Mouse (Mus musculus) embryonic facial prominence, embryonic 15.5 days (tissue): ENCODE measurements around the gene Bcl10. TPM values are rescaled to one million over a fixed set of nuclear protein-coding genes. Genes with fewer than 3 reads are reported as not detected.
A peak's percentile ranks its signal among the peaks of the same experiment; 100 is the strongest.
"Not testable (repeated sequence)": the region's sequence is repeated elsewhere in the genome, so short reads cannot be mapped to it uniquely, and the experiment has no call there.

Experiments used
- ATAC-seq: fragments of 200-750 bp; cut with Nextera tagmentation; 2 replicates; pipeline ENCODE4 v1.8.0; 2017; ENCODE audit warnings: low read depth, moderate TSS enrichment; ENCODE audit not compliant: insufficient number of reproducible peaks, low FRiP score, low TSS enrichment
- H3K27ac ChIP-seq: fragments of 300-500 bp; sonication (generic); replicated peaks from 2 replicates; pipeline ENCODE4 v1.5.1; 2015; ENCODE audit warnings: mild to moderate bottlenecking, inconsistent platforms
- H3K27me3 ChIP-seq: fragments of 300-500 bp; sonication (generic); 2 replicates; pipeline ENCODE4 v1.6.1; 2015; ENCODE audit warnings: inconsistent platforms
- H3K36me3 ChIP-seq: fragments of 300-500 bp; sonication (generic); 2 replicates; pipeline ENCODE4 v1.6.1; 2015; ENCODE audit warnings: mild to moderate bottlenecking, inconsistent platforms
- H3K4me1 ChIP-seq: fragments of 300-500 bp; sonication (generic); 2 replicates; pipeline ENCODE4 v1.6.1; 2015; ENCODE audit warnings: inconsistent platforms
- H3K4me2 ChIP-seq: fragments of 300-500 bp; sonication (generic); replicated peaks from 2 replicates; pipeline ENCODE4 v1.6.1; 2015; ENCODE audit warnings: mild to moderate bottlenecking, inconsistent platforms
- H3K4me3 ChIP-seq: fragments of 300-500 bp; sonication (generic); replicated peaks from 2 replicates; pipeline ENCODE4 v1.5.1; 2015; ENCODE audit warnings: mild to moderate bottlenecking, inconsistent platforms
- H3K9ac ChIP-seq: fragments of 300-500 bp; sonication (generic); 2 replicates; pipeline ENCODE4 v1.6.1; 2015; ENCODE audit warnings: inconsistent platforms
- H3K9me3 ChIP-seq: fragments of 300-500 bp; sonication (generic); replicated peaks from 2 replicates; pipeline ENCODE4 v1.6.1; 2016; ENCODE audit warnings: inconsistent platforms
- WGBS: fragments of 180-500 bp; shearing (Covaris S2); methylation state at CpG from one replicate; pipeline ENCODE4 v1.1.7; 2015; 5-methylcytosine and 5-hydroxymethylcytosine counted together
- polyA plus RNA-seq: library from polyadenylated mRNA; unstranded; fragments of >200 nt; fragmentation: Nextera tagmentation; extraction: Ambion mirVana; gene quantifications from 2 replicates; pipeline ENCODE4 v1.2.1, GENCODE M21; 2015

The Bcl10 gene
- 50.1 and 51.8 TPM in 2 replicates for polyA plus RNA-seq

- Histone ChIP-seq H3K4me3 (peak within 1 kb of the TSS; percentile 84), H3K4me1 (peaks cover 13% of the 10 kb centered on the region), H3K27me3 (no peaks in the 10 kb centered on the region), H3K4me2 (peak within 1 kb of the TSS; percentile 49), H3K27ac (peak within 1 kb of the TSS; percentile 94), H3K9ac (no peak within 1 kb of the TSS), H3K36me3 (no peaks in the 10 kb centered on the region), H3K9me3 (no peaks in the 10 kb centered on the region)
- WGBS, result 34% methylated on average over 11 of the region's 11 CpGs
- ATAC-seq, result no peak
These were observed at the start of gene Bcl10 for GRCm38 (mm10) chr3:145922019-145922854. Gene Bcl10 (plus strand): TSS chr3:145922804.

GRCm38 (mm10) chr3:145873271-145873670 is 49.3 kb upstream of the Bcl10 start:
- Histone ChIP-seq H3K9me3 (no peaks in the 10 kb centered on the region), H3K27me3 (no peaks in the 10 kb centered on the region), H3K4me1 (no peaks in the 10 kb centered on the region), H3K4me3 (no peak overlapping the region), H3K4me2 (no peak overlapping the region), H3K27ac (no peak overlapping the region), H3K9ac (no peak overlapping the region), H3K36me3 (no peaks in the 10 kb centered on the region)
- no peak for ATAC-seq
- 86% methylated on average over 1 of the region's 1 CpGs for WGBS

- Histone ChIP-seq H3K9ac (no peak overlapping the region), H3K4me3 (no peak overlapping the region), H3K9me3 (no peaks in the 10 kb centered on the region), H3K27ac (no peak overlapping the region), H3K4me2 (no peak overlapping the region), H3K36me3 (no peaks in the 10 kb centered on the region), H3K27me3 (no peaks in the 10 kb centered on the region), H3K4me1 (no peaks in the 10 kb centered on the region)
- 87% methylated on average over 4 of the region's 4 CpGs for WGBS
- no peak for ATAC-seq
These were observed 48.5 kb upstream of the Bcl10 start for GRCm38 (mm10) chr3:145874126-145874525.

- 74% methylated on average over 11 of the region's 11 CpGs for WGBS
- H3K27me3 ChIP-seq, result no peaks in the 10 kb centered on the region
- H3K4me2 ChIP-seq, result no peak overlapping the region
- ATAC-seq, result no peak
- no peaks in the 10 kb centered on the region for H3K4me1 ChIP-seq
- no peak overlapping the region for H3K9ac ChIP-seq
- H3K36me3 ChIP-seq, result no peaks in the 10 kb centered on the region
- H3K9me3 ChIP-seq, result no peaks in the 10 kb centered on the region
- no peak overlapping the region for H3K27ac ChIP-seq
- H3K4me3 ChIP-seq, result no peak overlapping the region
These were observed 46.5 kb upstream of the Bcl10 start for GRCm38 (mm10) chr3:145876120-145876519.

GRCm38 (mm10) chr3:145878867-145879266 is 43.7 kb upstream of the Bcl10 start:
- not testable (repeated sequence) for ATAC-seq, H3K27ac ChIP-seq, H3K9me3 ChIP-seq, H3K4me3 ChIP-seq, H3K27me3 ChIP-seq, H3K4me1 ChIP-seq, H3K36me3 ChIP-seq, H3K4me2 ChIP-seq, H3K9ac ChIP-seq
- WGBS, result 93% methylated on average over 13 of the region's 14 CpGs

- H3K9ac ChIP-seq, result no peak overlapping the region
- no peak overlapping the region for H3K4me2 ChIP-seq
- no peak for ATAC-seq
- no peak overlapping the region for H3K27ac ChIP-seq
- peaks cover 5% of the 10 kb centered on the region for H3K4me1 ChIP-seq
- no peak overlapping the region for H3K4me3 ChIP-seq
- H3K27me3 ChIP-seq, result no peaks in the 10 kb centered on the region
- WGBS, result 82% methylated on average over 1 of the region's 1 CpGs
- H3K36me3 ChIP-seq, result no peaks in the 10 kb centered on the region
- H3K9me3 ChIP-seq, result no peaks in the 10 kb centered on the region
These were observed 42.3 kb upstream of the Bcl10 start for GRCm38 (mm10) chr3:145880335-145880734.

- ATAC-seq, result no peak
- Histone ChIP-seq H3K9me3 (no peaks in the 10 kb centered on the region), H3K4me3 (no peak overlapping the region), H3K4me2 (no peak overlapping the region), H3K36me3 (no peaks in the 10 kb centered on the region), H3K9ac (no peak overlapping the region), H3K27me3 (no peaks in the 10 kb centered on the region), H3K4me1 (peaks cover 17% of the 10 kb centered on the region), H3K27ac (0 out of 2 replicates have a peak overlapping the region, but pooled peaks have one; percentile 13)
- 76% methylated on average over 15 of the region's 15 CpGs for WGBS
These were observed 40.3 kb upstream of the Bcl10 start for GRCm38 (mm10) chr3:145882076-145882874.

GRCm38 (mm10) chr3:145883233-145883632 is 39.4 kb upstream of the Bcl10 start:
- Histone ChIP-seq H3K4me3 (no peak overlapping the region), H3K27me3 (no peaks in the 10 kb centered on the region), H3K9me3 (no peaks in the 10 kb centered on the region), H3K27ac (no peak overlapping the region), H3K4me2 (no peak overlapping the region), H3K36me3 (no peaks in the 10 kb centered on the region), H3K9ac (no peak overlapping the region), H3K4me1 (peaks cover 17% of the 10 kb centered on the region)
- no peak; the same call in 1 of the 2 replicates for ATAC-seq
- WGBS, result 28% methylated on average over 2 of the region's 2 CpGs

GRCm38 (mm10) chr3:145885376-145885775 is 37.2 kb upstream of the Bcl10 start:
- no peaks in the 10 kb centered on the region for H3K9me3 ChIP-seq
- no peak for ATAC-seq
- 52% methylated on average over 4 of the region's 4 CpGs for WGBS
- no peaks in the 10 kb centered on the region for H3K36me3 ChIP-seq
- H3K27ac ChIP-seq, result peak overlapping the region; percentile 41
- no peak overlapping the region for H3K4me3 ChIP-seq
- H3K4me1 ChIP-seq, result peaks cover 17% of the 10 kb centered on the region
- no peaks in the 10 kb centered on the region; the same call in 1 of the 2 replicates for H3K27me3 ChIP-seq
- H3K4me2 ChIP-seq, result no peak overlapping the region
- H3K9ac ChIP-seq, result no peak overlapping the region

- Histone ChIP-seq H3K27me3 (no peaks in the 10 kb centered on the region; the same call in 1 of the 2 replicates), H3K4me1 (peaks cover 17% of the 10 kb centered on the region), H3K9ac (no peak overlapping the region), H3K4me3 (no peak overlapping the region), H3K36me3 (no peaks in the 10 kb centered on the region), H3K27ac (peak overlapping the region; percentile 41), H3K9me3 (no peaks in the 10 kb centered on the region), H3K4me2 (no peak overlapping the region)
- ATAC-seq, result no peak
- WGBS, result 32% methylated on average over 5 of the region's 5 CpGs
These were observed 36.6 kb upstream of the Bcl10 start for GRCm38 (mm10) chr3:145885851-145886464.

- Histone ChIP-seq H3K27ac (no peak overlapping the region), H3K4me3 (no peak overlapping the region), H3K9ac (no peak overlapping the region), H3K4me2 (no peak overlapping the region), H3K36me3 (no peaks in the 10 kb centered on the region), H3K9me3 (no peaks in the 10 kb centered on the region), H3K4me1 (peaks cover 13% of the 10 kb centered on the region), H3K27me3 (no peaks in the 10 kb centered on the region; the same call in 1 of the 2 replicates)
- WGBS, result 73% methylated on average over 6 of the region's 6 CpGs
- ATAC-seq, result no peak
These were observed 35.1 kb upstream of the Bcl10 start for GRCm38 (mm10) chr3:145887430-145887971.
